8 mouse cellular contexts compared by ENCODE assay signal in the genomic region with DNA sequence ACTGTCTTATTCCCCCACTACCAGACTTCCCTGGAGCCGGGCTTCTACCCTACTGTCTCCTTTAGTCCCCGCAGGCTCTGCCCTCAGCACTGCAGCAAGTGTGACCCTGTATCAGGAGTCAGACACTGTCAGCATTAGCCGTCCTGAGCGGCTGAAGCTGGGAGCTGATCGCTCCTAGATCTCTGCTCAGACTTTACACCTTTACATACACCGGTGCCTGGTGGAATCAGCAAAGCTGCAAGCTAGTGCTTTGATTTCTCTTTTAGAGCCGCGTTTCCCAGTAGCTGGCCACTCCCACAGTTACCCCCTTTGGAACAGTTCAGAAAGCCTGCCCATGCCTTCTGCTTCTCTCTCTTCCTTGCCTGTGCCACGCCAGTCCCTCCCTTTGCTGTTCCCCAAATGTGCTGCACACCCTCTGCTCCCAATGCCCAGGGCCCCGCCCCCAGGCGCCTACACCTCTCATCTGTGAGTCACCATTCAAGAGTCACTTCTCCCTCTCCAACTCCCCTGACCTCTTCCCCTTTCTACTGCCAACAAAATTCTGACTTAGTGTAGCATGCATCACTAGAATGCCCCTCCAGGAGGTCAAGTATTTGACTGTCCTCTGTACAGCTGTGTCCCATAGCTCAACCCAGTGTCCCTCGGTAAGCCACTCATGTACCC. TPM values are rescaled to one million over a fixed set of nuclear protein-coding genes. Genes with fewer than 3 reads are reported as not detected.
DNase-seq lines count a peak whose midpoint lies in the region; ATAC-seq and TF ChIP-seq lines count a peak whose summit lies in the region.

No protein-coding gene starts in this region.

- no peaks in the 10 kb centered on the region for H3K79me2 ChIP-seq in liver, adult 2 months (ENCODE audit: control insufficient read depth, insufficient read depth, low read length)

- no peak overlapping the region for H3K4me2 ChIP-seq in midbrain, embryonic 14.5 days (ENCODE audit: low read length)
- H3K4me2 ChIP-seq in hindbrain, embryonic 13.5 days = no peak overlapping the region
- no peak overlapping the region for H3K4me2 ChIP-seq in neural tube, embryonic 14.5 days (ENCODE audit: low read depth, low read length)

- H3K4me3 ChIP-seq in midbrain, embryonic 14.5 days (replicated peaks; ENCODE audit: low read depth, low read length) = no peak overlapping the region
- H3K4me3 ChIP-seq in midbrain, embryonic 10.5 days = no peak overlapping the region
- H3K4me3 ChIP-seq in embryonic fibroblast, embryonic 13.5 days (ENCODE audit: insufficient read depth, low read length) = no peak overlapping the region
- no peak overlapping the region for H3K4me3 ChIP-seq in hindbrain, embryonic 13.5 days
- no peak overlapping the region for H3K4me3 ChIP-seq in liver, adult 2 months (ENCODE audit: insufficient read depth, low read depth, low read length)
- H3K4me3 ChIP-seq in neural tube, embryonic 14.5 days (ENCODE audit: low read depth, low read length) = no peak overlapping the region

- ATAC-seq in midbrain, embryonic 14.5 days (ENCODE audit: low FRiP score, low TSS enrichment) = 0 out of 2 replicates have a peak, but pooled peaks have one; percentile 15
- ATAC-seq in hindbrain, embryonic 13.5 days (ENCODE audit: low FRiP score) = peak; percentile 44
- ATAC-seq in neural tube, embryonic 14.5 days (ENCODE audit: low read depth) = peak; percentile 13; the same call in 1 of the 2 replicates

- no peaks in the 10 kb centered on the region for H3K4me1 ChIP-seq in midbrain, embryonic 14.5 days (ENCODE audit: control insufficient read depth, insufficient read depth, low read length)
- peaks cover 20% of the 10 kb centered on the region for H3K4me1 ChIP-seq in midbrain, embryonic 10.5 days
- H3K4me1 ChIP-seq in embryonic fibroblast, embryonic 13.5 days (ENCODE audit: control insufficient read depth, insufficient read depth, low read length) = peaks cover 6% of the 10 kb centered on the region; the same call in 1 of the 2 replicates
- peaks cover 14% of the 10 kb centered on the region for H3K4me1 ChIP-seq in hindbrain, embryonic 13.5 days (replicated peaks)
- H3K4me1 ChIP-seq in liver, adult 2 months (ENCODE audit: control insufficient read depth, insufficient read depth, low read length) = no peaks in the 10 kb centered on the region
- H3K4me1 ChIP-seq in neural tube, embryonic 14.5 days (ENCODE audit: control insufficient read depth, insufficient read depth, low read length) = no peaks in the 10 kb centered on the region

- peak; percentile 54 for TF ChIP-seq POLR2A in embryonic fibroblast, embryonic 13.5 days (IDR thresholded peaks at IDR 0.05; ENCODE audit: low read depth, low read length)
- TF ChIP-seq POLR2A in liver, adult 2 months (IDR thresholded peaks at IDR 0.05; ENCODE audit: extremely low read depth, insufficient read depth, low read length) = no peak

- TF ChIP-seq CTCF in embryonic fibroblast, embryonic 13.5 days (IDR thresholded peaks at IDR 0.05; ENCODE audit: borderline replicate concordance, insufficient read depth, low read length) = no peak
- no peak for TF ChIP-seq CTCF in liver, adult 2 months (IDR thresholded peaks at IDR 0.05; ENCODE audit: low read depth, low read length)

- H3K36me3 ChIP-seq in midbrain, embryonic 14.5 days (ENCODE audit: control insufficient read depth, insufficient read depth, low read length) = no peaks in the 10 kb centered on the region
- H3K36me3 ChIP-seq in midbrain, embryonic 10.5 days = no peaks in the 10 kb centered on the region
- no peaks in the 10 kb centered on the region for H3K36me3 ChIP-seq in hindbrain, embryonic 13.5 days
- H3K36me3 ChIP-seq in liver, adult 2 months (ENCODE audit: control insufficient read depth, insufficient read depth, low read length) = no peaks in the 10 kb centered on the region
- H3K36me3 ChIP-seq in neural tube, embryonic 14.5 days (ENCODE audit: control insufficient read depth, insufficient read depth, low read length) = no peaks in the 10 kb centered on the region

- no peaks in the 10 kb centered on the region for H3K27me3 ChIP-seq in midbrain, embryonic 14.5 days (ENCODE audit: control insufficient read depth, insufficient read depth, low read length)
- peaks cover 20% of the 10 kb centered on the region; the same call in 1 of the 2 replicates for H3K27me3 ChIP-seq in midbrain, embryonic 10.5 days (ENCODE audit: low read depth, poor library complexity, severe bottlenecking)
- H3K27me3 ChIP-seq in hindbrain, embryonic 13.5 days = 0 out of 2 replicates have a peak, but pooled peaks cover 2% of the 10 kb centered on the region
- no peaks in the 10 kb centered on the region for H3K27me3 ChIP-seq in liver, adult 2 months (ENCODE audit: control insufficient read depth, insufficient read depth, low read length)
- H3K27me3 ChIP-seq in neural tube, embryonic 14.5 days (ENCODE audit: control insufficient read depth, insufficient read depth, low read length) = no peaks in the 10 kb centered on the region

- no peaks in the 10 kb centered on the region for H3K9me3 ChIP-seq in midbrain, embryonic 14.5 days (ENCODE audit: control insufficient read depth, low read length)
- no peaks in the 10 kb centered on the region for H3K9me3 ChIP-seq in midbrain, embryonic 10.5 days (replicated peaks)
- no peaks in the 10 kb centered on the region for H3K9me3 ChIP-seq in hindbrain, embryonic 13.5 days
- H3K9me3 ChIP-seq in neural tube, embryonic 14.5 days (ENCODE audit: control insufficient read depth, low read length) = no peaks in the 10 kb centered on the region

- H3K9ac ChIP-seq in midbrain, embryonic 14.5 days (replicated peaks; ENCODE audit: low read length) = no peak overlapping the region; the same call in 1 of the 2 replicates
- H3K9ac ChIP-seq in hindbrain, embryonic 13.5 days = 0 out of 2 replicates have a peak overlapping the region, but pooled peaks have one; percentile 29
- no peak overlapping the region for H3K9ac ChIP-seq in liver, adult 2 months (ENCODE audit: low read depth, low read length)
- no peak overlapping the region for H3K9ac ChIP-seq in neural tube, embryonic 14.5 days (replicated peaks; ENCODE audit: low read depth, low read length)

- WGBS in midbrain, embryonic 14.5 days = 35% methylated on average over 12 of the region's 12 CpGs
- 42% methylated on average over 12 of the region's 12 CpGs for WGBS in midbrain, embryonic 10.5 days
- 41% methylated on average over 12 of the region's 12 CpGs for WGBS in hindbrain, embryonic 13.5 days
- WGBS in liver, adult 2 months = 39% methylated on average over 12 of the region's 12 CpGs
- WGBS in neural tube, embryonic 14.5 days = 30% methylated on average over 12 of the region's 12 CpGs

- H3K27ac ChIP-seq in midbrain, embryonic 14.5 days (replicated peaks; ENCODE audit: low read depth, low read length) = no peak overlapping the region
- H3K27ac ChIP-seq in midbrain, embryonic 10.5 days (replicated peaks) = no peak overlapping the region
- no peak overlapping the region for H3K27ac ChIP-seq in embryonic fibroblast, embryonic 13.5 days (ENCODE audit: insufficient read depth, low read length)
- H3K27ac ChIP-seq in hindbrain, embryonic 13.5 days = no peak overlapping the region
- no peak overlapping the region for H3K27ac ChIP-seq in liver, adult 2 months (replicated peaks; ENCODE audit: insufficient read depth, low read depth, low read length)
- H3K27ac ChIP-seq in neural tube, embryonic 14.5 days (ENCODE audit: low read depth, low read length) = no peak overlapping the region

- DNase-seq in midbrain, embryonic 14.5 days = no peak
- DNase-seq in midbrain, embryonic 10.5 days (ENCODE audit: low spot score) = no peak
- peak; percentile 93 for DNase-seq in adrenal gland, adult 2 months
- peak; percentile 19 for DNase-seq in liver, adult 2 months (ENCODE audit: extremely low read depth, low read depth, low spot score)
- no peak for DNase-seq in right cerebral cortex, postnatal 36 days (ENCODE audit: low spot score in 2 of 2)

RNA-seq across cellular contexts. Expression of gene Ppp1r21, which starts 20.9 kb away (rescaled TPM):
- polyA plus RNA-seq in midbrain, embryonic 14.5 days (2014; fragmentation: Nextera tagmentation; extraction: Ambion mirVana) = 47.2 and 48.6 TPM in 2 replicates
- 17.8 and 18.0 TPM in 2 replicates for polyA plus RNA-seq in midbrain, embryonic 10.5 days (2016; fragmentation: Nextera tagmentation; extraction: Ambion mirVana)
- 10 to 100 TPM; 42.1 to 46.9 TPM for total RNA-seq in adrenal gland, adult 2 months (2021)
- polyA plus RNA-seq in adrenal gland, adult 2 months (2012; rRNA removed) = 11.7 and 11.9 TPM in 2 replicates
- 23.4 and 27.1 TPM in 2 replicates for polyA plus RNA-seq in embryonic fibroblast, embryonic 13.5 days (2011; ENCODE audit: insufficient read length, low read depth, missing spikeins)
- polyA plus RNA-seq in hindbrain, embryonic 13.5 days (2015; fragmentation: Nextera tagmentation; extraction: Ambion mirVana) = 36.1 and 38.3 TPM in 2 replicates
- total RNA-seq in liver, adult 2 months (2014; rRNA removed) = 17.9 and 21.7 TPM in 2 replicates
- polyA plus RNA-seq in liver, adult 2 months (2012; rRNA removed) = 13.7 and 14.2 TPM in 2 replicates
- 58.6 and 62.0 TPM in 2 replicates for polyA plus RNA-seq in neural tube, embryonic 14.5 days (2014; fragmentation: Nextera tagmentation; extraction: Ambion mirVana)

Comparison
In these comparisons a context has a peak if more than half of its experiments do, and no peak if none do; other contexts are left out.
1. DNase-seq: peak in adrenal gland, adult 2 months (single experiment) and liver, adult 2 months (single experiment); none in midbrain, embryonic 14.5 days (single experiment), midbrain, embryonic 10.5 days (single experiment) and right cerebral cortex, postnatal 36 days (0 of 2).
2. Peak in every context shown above with its lines, with median percentiles within 50 percentile points of each other: ATAC-seq.